Mouse (Mus musculus) spleen, adult 12 weeks (tissue): Measurements from ENCODE around the gene Itgb1.
A peak's percentile ranks its signal among the peaks of the same experiment; 100 is the strongest.

ENCODE experiments used
- DNase-seq: peaks from one replicate; pipeline ENCODE4 v3.0.0; 2022; ENCODE audit warnings: low spot score

Itgb1 gene

GRCm38 (mm10) chr8:128681970-128682369, 3.5 kb upstream of the Itgb1 start:
- no peak for DNase-seq

GRCm38 (mm10) chr8:128684609-128685506, 596 bp upstream of the Itgb1 start:
- DNase-seq: no peak

GRCm38 (mm10) chr8:128686429-128686990, 1.1 kb downstream of the Itgb1 start:
- no peak for DNase-seq

- DNase-seq: no peak
These were observed 3.2 kb downstream of the Itgb1 start for GRCm38 (mm10) chr8:128688679-128689078.

- DNase-seq: no peak
These were observed 4.6 kb downstream of the Itgb1 start for GRCm38 (mm10) chr8:128690056-128690455.

GRCm38 (mm10) chr8:128696701-128697397, 11.4 kb downstream of the Itgb1 start:
- DNase-seq: no peak

- no peak for DNase-seq
These were observed 12.5 kb downstream of the Itgb1 start for GRCm38 (mm10) chr8:128697945-128698344.

GRCm38 (mm10) chr8:128704376-128704775, 18.9 kb downstream of the Itgb1 start:
- no peak for DNase-seq

GRCm38 (mm10) chr8:128704836-128705235, 19.4 kb downstream of the Itgb1 start:
- DNase-seq: no peak

GRCm38 (mm10) chr8:128709261-128709660, 23.8 kb downstream of the Itgb1 start:
- DNase-seq: peak; percentile 65

GRCm38 (mm10) chr8:128716184-128716583, 30.7 kb downstream of the Itgb1 start:
- no peak for DNase-seq

- no peak for DNase-seq
These were observed 39.4 kb downstream of the Itgb1 start for GRCm38 (mm10) chr8:128724819-128725218.

- DNase-seq: no peak
These were observed 41.8 kb downstream of the Itgb1 start for GRCm38 (mm10) chr8:128727213-128727612.

GRCm38 (mm10) chr8:128732254-128732653, 46.8 kb downstream of the Itgb1 start:
- DNase-seq: no peak

- no peak for DNase-seq
These were observed 48.7 kb downstream of the Itgb1 start for GRCm38 (mm10) chr8:128734118-128734517.

- DNase-seq: no peak
These were observed 50.2 kb downstream of the Itgb1 start for GRCm38 (mm10) chr8:128735692-128736091.
